Mouse (Mus musculus) intestine, embryonic 15.5 days (tissue): Measurements from ENCODE around the gene Znhit6. TPM values are rescaled to one million over a fixed set of nuclear protein-coding genes. Genes with fewer than 3 reads are reported as not detected.
A peak's percentile ranks its signal among the peaks of the same experiment; 100 is the strongest.

Source experiments
- ATAC-seq: fragments of 200-750 bp; cut with Nextera tagmentation; 2 replicates; pipeline ENCODE4 v1.8.0; 2017; ENCODE audit warnings: moderate TSS enrichment, moderate library complexity
- H3K27ac ChIP-seq: fragments of 300-500 bp; sonication (generic); 2 replicates; pipeline ENCODE4 v1.5.1; 2015; ENCODE audit warnings: mild to moderate bottlenecking, inconsistent platforms
- H3K27me3 ChIP-seq: fragments of 300-500 bp; sonication (generic); replicated peaks from 2 replicates; pipeline ENCODE4 v1.6.1; 2015; ENCODE audit warnings: inconsistent platforms
- H3K36me3 ChIP-seq: fragments of 300-500 bp; sonication (generic); 2 replicates; pipeline ENCODE4 v1.6.1; 2015; ENCODE audit warnings: inconsistent platforms
- H3K4me1 ChIP-seq: fragments of 300-500 bp; sonication (generic); replicated peaks from 2 replicates; pipeline ENCODE4 v1.6.1; 2015; ENCODE audit warnings: inconsistent platforms
- H3K4me2 ChIP-seq: fragments of 300-500 bp; sonication (generic); replicated peaks from 2 replicates; pipeline ENCODE4 v1.6.1; 2015; ENCODE audit warnings: mild to moderate bottlenecking, inconsistent platforms
- H3K4me3 ChIP-seq: fragments of 300-500 bp; sonication (generic); replicated peaks from 2 replicates; pipeline ENCODE4 v1.5.1; 2015; ENCODE audit warnings: inconsistent platforms
- H3K9ac ChIP-seq: fragments of 300-500 bp; sonication (generic); 2 replicates; pipeline ENCODE4 v1.6.1; 2015; ENCODE audit warnings: inconsistent platforms
- H3K9me3 ChIP-seq: fragments of 300-500 bp; sonication (generic); 2 replicates; pipeline ENCODE4 v1.6.1; 2016; ENCODE audit warnings: inconsistent platforms
- WGBS: fragments of 180-500 bp; shearing (Covaris S2); methylation state at CpG from one replicate; pipeline ENCODE4 v1.1.7; 2015; 5-methylcytosine and 5-hydroxymethylcytosine counted together
- polyA plus RNA-seq: library from polyadenylated mRNA; unstranded; fragments of >200 nt; fragmentation: Nextera tagmentation; extraction: Ambion mirVana; gene quantifications from 2 replicates; pipeline ENCODE4 v1.2.1, GENCODE M21; 2015

Gene Znhit6
- polyA plus RNA-seq, 1 experiment from 2014 or later: 33.7 TPM

- H3K4me1 ChIP-seq: peaks cover 4% of the 10 kb centered on the region; the same call in 1 of the 2 replicates
- no peaks in the 10 kb centered on the region for H3K27me3 ChIP-seq
- H3K9ac ChIP-seq: no peak overlapping the region
- no peak overlapping the region for H3K27ac ChIP-seq
- H3K4me2 ChIP-seq: no peak overlapping the region
- H3K9me3 ChIP-seq: no peaks in the 10 kb centered on the region
- 79% methylated on average over 4 of the region's 4 CpGs for WGBS
- H3K36me3 ChIP-seq: no peaks in the 10 kb centered on the region
- H3K4me3 ChIP-seq: no peak overlapping the region
- no peak for ATAC-seq
Observed at GRCm38 (mm10) chr3:145613234-145613633, 37.2 kb downstream of the Znhit6 start.

GRCm38 (mm10) chr3:145614362-145615115 is 38.5 kb downstream of the Znhit6 start:
- Histone ChIP-seq H3K4me3 (no peak overlapping the region), H3K4me2 (peak overlapping the region; percentile 24; the same call in 1 of the 2 replicates), H3K27ac (no peak overlapping the region; the same call in 1 of the 2 replicates), H3K9ac (no peak overlapping the region), H3K4me1 (peaks cover 4% of the 10 kb centered on the region; the same call in 1 of the 2 replicates), H3K36me3 (no peaks in the 10 kb centered on the region), H3K27me3 (no peaks in the 10 kb centered on the region), H3K9me3 (no peaks in the 10 kb centered on the region)
- peak; percentile 57 for ATAC-seq
- WGBS: 17% methylated on average over 17 of the region's 17 CpGs

- Histone ChIP-seq H3K9me3 (no peaks in the 10 kb centered on the region), H3K4me2 (no peak overlapping the region), H3K36me3 (no peaks in the 10 kb centered on the region), H3K27ac (no peak overlapping the region), H3K27me3 (no peaks in the 10 kb centered on the region), H3K4me3 (no peak overlapping the region), H3K4me1 (peaks cover 4% of the 10 kb centered on the region; the same call in 1 of the 2 replicates), H3K9ac (no peak overlapping the region)
- ATAC-seq: no peak
- 72% methylated on average over 9 of the region's 9 CpGs for WGBS
Observed at GRCm38 (mm10) chr3:145618299-145618698, 42.3 kb downstream of the Znhit6 start.

GRCm38 (mm10) chr3:145619621-145620365 is 43.8 kb downstream of the Znhit6 start:
- Histone ChIP-seq H3K4me1 (no peaks in the 10 kb centered on the region), H3K9me3 (no peaks in the 10 kb centered on the region), H3K4me2 (no peak overlapping the region), H3K27ac (no peak overlapping the region), H3K27me3 (no peaks in the 10 kb centered on the region), H3K4me3 (no peak overlapping the region), H3K9ac (no peak overlapping the region), H3K36me3 (no peaks in the 10 kb centered on the region)
- ATAC-seq: no peak
- 90% methylated on average over 17 of the region's 17 CpGs for whole genome bisulfite sequencing

- Histone ChIP-seq H3K36me3 (no peaks in the 10 kb centered on the region), H3K9me3 (no peaks in the 10 kb centered on the region), H3K27me3 (no peaks in the 10 kb centered on the region), H3K9ac (no peak overlapping the region), H3K4me2 (no peak overlapping the region), H3K4me3 (no peak overlapping the region), H3K4me1 (no peaks in the 10 kb centered on the region), H3K27ac (no peak overlapping the region)
- WGBS: 72% methylated on average over 4 of the region's 4 CpGs
- ATAC-seq: no peak
Observed at GRCm38 (mm10) chr3:145621209-145621608, 45.2 kb downstream of the Znhit6 start.

GRCm38 (mm10) chr3:145623047-145623446 is 47.0 kb downstream of the Znhit6 start:
- WGBS: 78% methylated on average over 12 of the region's 12 CpGs

GRCm38 (mm10) chr3:145624786-145625185 is 48.8 kb downstream of the Znhit6 start:
- 79% methylated on average over 4 of the region's 4 CpGs for WGBS
- no peak overlapping the region for H3K4me2 ChIP-seq
- no peak overlapping the region for H3K4me3 ChIP-seq
- no peak overlapping the region for H3K27ac ChIP-seq
- H3K36me3 ChIP-seq: no peaks in the 10 kb centered on the region
- 0 out of 2 replicates have a peak, but pooled peaks cover 3% of the 10 kb centered on the region for H3K4me1 ChIP-seq
- H3K9me3 ChIP-seq: no peaks in the 10 kb centered on the region
- no peak for ATAC-seq
- no peaks in the 10 kb centered on the region for H3K27me3 ChIP-seq
- H3K9ac ChIP-seq: no peak overlapping the region

More at GRCm38 (mm10) chr3:145623047-145623446, 47.0 kb downstream of the Znhit6 start:
- H3K4me2 ChIP-seq: no peak overlapping the region
- no peak overlapping the region for H3K27ac ChIP-seq
- no peak overlapping the region for H3K9ac ChIP-seq
- H3K36me3 ChIP-seq: no peaks in the 10 kb centered on the region
- no peaks in the 10 kb centered on the region for H3K27me3 ChIP-seq
- H3K9me3 ChIP-seq: no peaks in the 10 kb centered on the region
- no peaks in the 10 kb centered on the region for H3K4me1 ChIP-seq
- H3K4me3 ChIP-seq: no peak overlapping the region
- ATAC-seq: no peak; the same call in 1 of the 2 replicates

GRCm38 (mm10) chr3:145625546-145625945 is 49.5 kb downstream of the Znhit6 start:
- ATAC-seq: no peak
- no peaks in the 10 kb centered on the region for H3K9me3 ChIP-seq
- H3K36me3 ChIP-seq: no peaks in the 10 kb centered on the region
- 0 out of 2 replicates have a peak, but pooled peaks cover 3% of the 10 kb centered on the region for H3K4me1 ChIP-seq
- H3K4me2 ChIP-seq: no peak overlapping the region
- H3K27ac ChIP-seq: no peak overlapping the region
- no peak overlapping the region for H3K9ac ChIP-seq
- 75% methylated on average over 9 of the region's 9 CpGs for WGBS
- H3K27me3 ChIP-seq: no peaks in the 10 kb centered on the region
- no peak overlapping the region for H3K4me3 ChIP-seq

GRCm38 (mm10) chr3:145626063-145626462 is 50.1 kb downstream of the Znhit6 start:
- Histone ChIP-seq H3K36me3 (no peaks in the 10 kb centered on the region), H3K27me3 (no peaks in the 10 kb centered on the region), H3K4me3 (no peak overlapping the region), H3K9me3 (no peaks in the 10 kb centered on the region), H3K4me1 (0 out of 2 replicates have a peak, but pooled peaks cover 3% of the 10 kb centered on the region), H3K9ac (no peak overlapping the region), H3K27ac (no peak overlapping the region), H3K4me2 (no peak overlapping the region)
- no peak for ATAC-seq
- 92% methylated on average over 1 of the region's 1 CpGs for WGBS

GRCm38 (mm10) chr3:145627830-145628229 is 51.8 kb downstream of the Znhit6 start:
- no peaks in the 10 kb centered on the region for H3K36me3 ChIP-seq
- H3K9me3 ChIP-seq: no peaks in the 10 kb centered on the region
- no peak overlapping the region for H3K4me2 ChIP-seq
- no peaks in the 10 kb centered on the region for H3K27me3 ChIP-seq
- H3K27ac ChIP-seq: no peak overlapping the region
- WGBS: 94% methylated on average over 3 of the region's 3 CpGs
- ATAC-seq: no peak
- peaks cover 9% of the 10 kb centered on the region for H3K4me1 ChIP-seq
- no peak overlapping the region for H3K4me3 ChIP-seq
- H3K9ac ChIP-seq: no peak overlapping the region

GRCm38 (mm10) chr3:145628643-145629042 is 52.6 kb downstream of the Znhit6 start:
- Histone ChIP-seq H3K4me1 (peaks cover 15% of the 10 kb centered on the region), H3K4me2 (no peak overlapping the region), H3K9me3 (no peaks in the 10 kb centered on the region), H3K4me3 (no peak overlapping the region), H3K27me3 (no peaks in the 10 kb centered on the region), H3K27ac (no peak overlapping the region), H3K9ac (no peak overlapping the region), H3K36me3 (no peaks in the 10 kb centered on the region)
- 42% methylated on average over 5 of the region's 5 CpGs for WGBS
- ATAC-seq: no peak

- Histone ChIP-seq H3K4me1 (peaks cover 15% of the 10 kb centered on the region), H3K9ac (no peak overlapping the region), H3K9me3 (no peaks in the 10 kb centered on the region), H3K4me2 (no peak overlapping the region), H3K27ac (peak overlapping the region; percentile 78; the same call in 1 of the 2 replicates), H3K4me3 (no peak overlapping the region), H3K27me3 (no peaks in the 10 kb centered on the region), H3K36me3 (no peaks in the 10 kb centered on the region)
- peak; percentile 32; the same call in 1 of the 2 replicates for ATAC-seq
- 14% methylated on average over 6 of the region's 6 CpGs for WGBS
Observed at GRCm38 (mm10) chr3:145632888-145633287, 56.9 kb downstream of the Znhit6 start.
